Mouse (Mus musculus) cerebellum, adult 2 months (tissue): Measurements from ENCODE around the gene Ankrd11.

ENCODE experiments used
- CTCF ChIP-seq: fragments of 200-500 bp; IDR thresholded peaks from 2 replicates; pipeline ENCODE4 v1.5.1; 2011; ENCODE audit warnings: low read depth, mild to moderate bottlenecking, control low read depth, low read length, moderate library complexity, borderline replicate concordance; ENCODE audit not compliant: insufficient read depth
- POLR2A ChIP-seq: fragments of 200-500 bp; IDR thresholded peaks from 2 replicates; pipeline ENCODE4 v1.6.1; 2011; ENCODE audit warnings: low read length, control low read depth, borderline replicate concordance; ENCODE audit not compliant: insufficient read depth

DNA sequence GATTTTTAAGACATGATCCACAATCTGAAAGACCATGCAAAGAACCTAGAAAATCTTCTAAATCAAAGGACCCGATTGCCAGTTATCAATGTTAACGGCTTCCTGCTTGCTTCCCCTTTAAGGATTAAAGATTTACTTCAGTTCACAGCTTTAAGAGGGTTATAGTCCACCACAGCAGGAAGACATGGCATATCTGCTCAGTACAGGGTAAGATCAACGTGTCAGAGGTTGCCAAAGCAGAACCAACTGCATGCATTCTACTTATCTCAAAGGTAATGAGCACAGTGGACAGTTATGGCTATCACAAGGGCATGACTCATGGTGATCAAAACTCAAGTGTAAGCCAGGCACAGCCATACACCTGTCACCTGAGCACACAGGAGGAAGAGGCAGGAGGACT is 53.1 kb downstream of the Ankrd11 start:
- no peak for TF ChIP-seq POLR2A
- TF ChIP-seq CTCF = no peak
